Mouse (Mus musculus) heart, postnatal 10 days (tissue): ENCODE measurements at regions not wholly inside any gene's neighbourhood (a gene's known extent, or its start where the extent isn't known, plus 50 kb on each side); places are given as distances from the start of the nearest gene placed in this dataset.

Source experiments
- DNase-seq, 2 experiments: peaks; one replicate each; pipeline ENCODE4 v3.0.0; 2021
- intact Hi-C: fragments of 180-260 bp; cut with DNase I; formaldehyde crosslinking; loops from one replicate; pipeline ENCODE4 v1.15.1; 2025

GRCm38 (mm10) chr8:18536059-18536458 lies 442.0 kb downstream of the Defb40 start:
- DNase-seq, result no peak
- intact Hi-C loops, result no loop called here

GRCm38 (mm10) chr8:18528120-18528519 lies 449.9 kb downstream of the Defb40 start:
- intact Hi-C loops, result no loop called here
- no peak for DNase-seq

GRCm38 (mm10) chr8:18512409-18512808 lies 465.6 kb downstream of the Defb40 start:
- no peak for DNase-seq
- intact Hi-C loops, result no loop called here

GRCm38 (mm10) chr8:18506158-18507022 lies 471.7 kb downstream of the Defb40 start:
- intact Hi-C loops, result no loop called here
- DNase-seq, result peak; percentile 3 to 9

- intact Hi-C loops, result no loop called here
- DNase-seq, result no peak
Observed at GRCm38 (mm10) chr8:18490620-18491019, 487.4 kb downstream of the Defb40 start.

GRCm38 (mm10) chr8:18480081-18480480 lies 498.0 kb downstream of the Defb40 start:
- intact Hi-C loops, result no loop called here
- no peak for DNase-seq

GRCm38 (mm10) chr8:18478166-18478565 lies 499.9 kb downstream of the Defb40 start:
- DNase-seq, result no peak
- intact Hi-C loops, result no loop called here

- intact Hi-C loops, result no loop called here
- no peak for DNase-seq
Observed at GRCm38 (mm10) chr8:18467511-18467910, 510.5 kb downstream of the Defb40 start.

GRCm38 (mm10) chr8:18460609-18461008 lies 517.4 kb downstream of the Defb40 start:
- intact Hi-C loops, result no loop called here
- no peak for DNase-seq

- no peak for DNase-seq
- intact Hi-C loops, result no loop called here
Observed at GRCm38 (mm10) chr8:18457470-18457869, 520.6 kb downstream of the Defb40 start.

GRCm38 (mm10) chr8:18449015-18449414 lies 529.0 kb downstream of the Defb40 start:
- intact Hi-C loops, result no loop called here

GRCm38 (mm10) chr8:18442212-18442611 lies 535.8 kb downstream of the Defb40 start:
- DNase-seq, result no peak
- intact Hi-C loops, result no loop called here

More at GRCm38 (mm10) chr8:18449015-18449414, 529.0 kb downstream of the Defb40 start:
- no peak for DNase-seq

- no peak for DNase-seq
- intact Hi-C loops, result no loop called here
Observed at GRCm38 (mm10) chr8:18422846-18423245, 555.2 kb downstream of the Defb40 start.

GRCm38 (mm10) chr8:18412470-18412869 lies 565.6 kb downstream of the Defb40 start:
- intact Hi-C loops, result no loop called here
- no peak for DNase-seq

GRCm38 (mm10) chr8:18406446-18406845 lies 571.6 kb downstream of the Defb40 start:
- peak; percentile 19 to 42 for DNase-seq
- intact Hi-C loops, result no loop called here

- peak; percentile 4 to 26 for DNase-seq
- intact Hi-C loops, result no loop called here
Observed at GRCm38 (mm10) chr8:18388353-18388752, 589.7 kb downstream of the Defb40 start.

- intact Hi-C loops, result no loop called here
- no peak for DNase-seq
Observed at GRCm38 (mm10) chr8:18381615-18382178, 596.4 kb downstream of the Defb40 start.

- intact Hi-C loops, result loop anchor here (10.0 kb wide), 2 partner anchors 294 to 954 kb away; no protein-coding TSS in a partner anchor
- no peak for DNase-seq
Observed at GRCm38 (mm10) chr8:18348716-18349115, 629.3 kb downstream of the Defb40 start.

- intact Hi-C loops, result loop anchor here (10.0 kb wide), 2 partner anchors 291 to 951 kb away; no protein-coding TSS in a partner anchor
- no peak for DNase-seq
Observed at GRCm38 (mm10) chr8:18346248-18346647, 631.8 kb downstream of the Defb40 start.

- intact Hi-C loops, result loop anchor here (10.0 kb wide), 2 partner anchors 291 to 951 kb away; no protein-coding TSS in a partner anchor
- DNase-seq, result peak; percentile 28 to 37
Observed at GRCm38 (mm10) chr8:18345322-18345721, 632.7 kb downstream of the Defb40 start.

- DNase-seq, result no peak
- intact Hi-C loops, result loop anchor here (10.0 kb wide), 2 partner anchors 290 to 950 kb away; no protein-coding TSS in a partner anchor
Observed at GRCm38 (mm10) chr8:18344838-18345237, 633.2 kb downstream of the Defb40 start.

GRCm38 (mm10) chr8:18335576-18335975 lies 642.5 kb downstream of the Defb40 start:
- no peak for DNase-seq
- intact Hi-C loops, result no loop called here
